Mouse (Mus musculus) heart, adult 11 months (tissue): ENCODE measurements at regions not wholly inside any gene's neighbourhood (a gene's known extent, or its start where the extent isn't known, plus 50 kb on each side); places are given as distances from the start of the nearest gene placed in this dataset.
A peak's percentile ranks its signal among the peaks of the same experiment; 100 is the strongest.

Experiments
- DNase-seq: peaks from one replicate; pipeline ENCODE4 v3.0.0; 2022

GRCm38 (mm10) chr9:61186541-61187420 is 185.4 kb upstream of the Tle3 start:
- no peak for DNase-seq

GRCm38 (mm10) chr9:61187713-61188399 is 184.3 kb upstream of the Tle3 start:
- DNase-seq: no peak

GRCm38 (mm10) chr9:61189295-61189694 is 182.9 kb upstream of the Tle3 start:
- DNase-seq: no peak

GRCm38 (mm10) chr9:61199077-61199753 is 173.0 kb upstream of the Tle3 start:
- DNase-seq: no peak

GRCm38 (mm10) chr9:61199891-61200290 is 172.3 kb upstream of the Tle3 start:
- DNase-seq: no peak

DNA sequence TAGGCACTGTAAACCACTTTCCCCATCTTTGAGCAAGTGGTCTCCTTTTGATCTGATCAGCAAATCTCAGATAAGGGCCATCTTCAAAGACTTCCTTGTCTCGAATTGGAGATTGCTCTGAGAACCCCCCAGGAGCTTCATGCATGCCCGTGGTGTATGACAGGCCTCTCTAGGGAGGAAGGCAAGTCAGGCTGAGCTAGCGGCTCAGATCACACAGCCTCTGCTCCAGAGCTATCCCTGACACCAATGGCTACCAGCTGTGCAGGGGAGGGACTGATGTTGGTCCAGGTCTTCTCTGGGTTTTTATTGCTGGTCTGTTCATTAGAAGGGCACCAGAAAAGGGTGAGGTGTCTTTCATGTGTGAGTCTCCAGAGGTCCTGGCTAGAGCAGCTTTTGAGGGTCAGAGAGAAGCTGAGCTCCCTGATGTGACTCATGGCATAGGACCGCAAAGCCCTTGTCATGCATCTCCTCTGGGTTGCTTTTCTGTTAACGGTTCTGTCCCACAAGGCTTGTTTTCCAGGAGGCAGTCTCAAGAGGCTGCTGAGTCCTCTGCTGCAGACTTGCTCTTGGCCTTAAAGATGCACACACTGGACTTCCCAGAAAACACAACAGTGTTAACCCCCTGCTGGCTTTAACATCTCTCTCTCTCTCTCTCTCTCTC is 171.7 kb upstream of the Tle3 start:
- DNase-seq: peak; percentile 92

DNA sequence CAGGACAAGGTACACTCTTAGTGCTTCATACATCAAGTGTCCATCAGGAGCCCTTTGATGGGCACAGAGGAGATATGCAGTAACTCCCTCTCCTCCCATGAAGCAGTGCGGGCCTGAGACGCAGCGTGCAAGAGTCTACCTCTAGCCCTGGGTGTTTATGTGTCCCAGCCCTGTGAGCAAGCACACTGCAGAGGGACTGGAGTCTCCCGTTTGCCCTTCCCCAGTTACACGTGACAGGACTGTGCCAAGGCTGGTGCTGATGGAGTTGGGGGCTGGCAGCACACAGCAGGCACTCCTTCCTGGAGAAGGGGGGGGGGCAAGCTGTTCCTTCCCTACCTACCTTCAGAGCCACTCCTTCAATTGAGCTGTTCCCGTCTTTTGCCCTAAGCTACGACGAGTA is 167.1 kb upstream of the Tle3 start:
- no peak for DNase-seq

GRCm38 (mm10) chr9:61206725-61207365 is 165.3 kb upstream of the Tle3 start:
- no peak for DNase-seq

DNA sequence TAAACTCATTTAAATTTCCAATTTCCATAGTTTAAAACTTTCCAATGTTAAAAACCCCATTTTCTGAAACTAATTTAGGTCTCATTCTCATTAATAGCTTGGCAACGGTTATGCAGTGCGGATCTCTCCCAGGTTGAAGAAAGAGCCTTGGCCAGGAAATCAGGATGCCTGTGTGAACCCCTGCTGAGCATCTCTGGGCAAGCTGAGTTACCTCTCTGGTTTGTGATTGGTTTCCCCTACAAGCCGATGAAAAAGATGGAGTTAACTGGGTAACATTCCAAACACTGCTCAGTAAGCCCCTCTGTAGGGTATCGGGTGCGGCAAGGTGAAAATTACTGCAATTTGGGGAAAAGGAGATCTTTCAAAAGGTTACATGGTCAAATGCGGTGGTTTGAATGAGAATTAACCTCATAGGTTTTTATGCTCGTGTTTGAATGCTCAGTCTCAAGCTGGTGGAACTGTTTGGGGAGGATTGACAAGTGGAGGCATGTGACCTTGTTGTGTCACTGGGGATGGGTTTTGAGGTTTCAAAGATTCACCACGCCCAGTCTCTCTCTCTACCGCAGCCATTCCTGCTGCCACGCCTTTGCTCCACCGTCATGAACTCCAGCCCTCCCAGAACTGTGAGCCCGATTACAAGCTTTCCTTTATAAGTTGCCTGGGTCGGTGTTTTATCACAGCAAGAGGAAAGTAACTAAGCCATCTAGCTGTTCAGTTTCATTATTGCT is 164.6 kb upstream of the Tle3 start:
- no peak for DNase-seq

GRCm38 (mm10) chr9:61211627-61212026 is 160.5 kb upstream of the Tle3 start:
- no peak for DNase-seq

- peak; percentile 98 for DNase-seq
These were observed 157.2 kb upstream of the Tle3 start for GRCm38 (mm10) chr9:61214943-61215342.

GRCm38 (mm10) chr9:61216012-61216770 is 156.0 kb upstream of the Tle3 start:
- no peak for DNase-seq

DNA sequence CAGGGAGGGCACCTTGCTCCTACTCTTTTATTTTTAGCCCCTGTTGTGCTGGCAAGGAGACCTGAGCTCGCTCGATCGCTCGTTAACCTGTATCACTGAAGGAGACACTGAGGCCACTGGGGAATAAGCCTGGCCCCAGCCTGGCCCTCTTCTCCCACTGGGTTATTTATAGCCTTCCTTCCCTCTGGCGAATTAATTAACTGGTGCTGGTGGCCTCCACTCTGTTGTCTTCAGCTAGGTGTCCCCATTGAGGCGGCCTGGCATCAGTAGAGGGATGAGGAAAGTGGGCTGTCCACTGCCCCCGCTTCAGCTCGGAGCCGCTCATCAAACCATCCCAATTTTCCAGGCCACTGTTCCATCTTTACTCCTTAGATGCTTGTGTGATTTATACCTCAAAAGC is 152.1 kb upstream of the Tle3 start:
- peak; percentile 97 for DNase-seq

GRCm38 (mm10) chr9:61222212-61223003 is 149.8 kb upstream of the Tle3 start:
- DNase-seq: no peak

- no peak for DNase-seq
These were observed 147.0 kb upstream of the Tle3 start for GRCm38 (mm10) chr9:61225020-61225652.

DNA sequence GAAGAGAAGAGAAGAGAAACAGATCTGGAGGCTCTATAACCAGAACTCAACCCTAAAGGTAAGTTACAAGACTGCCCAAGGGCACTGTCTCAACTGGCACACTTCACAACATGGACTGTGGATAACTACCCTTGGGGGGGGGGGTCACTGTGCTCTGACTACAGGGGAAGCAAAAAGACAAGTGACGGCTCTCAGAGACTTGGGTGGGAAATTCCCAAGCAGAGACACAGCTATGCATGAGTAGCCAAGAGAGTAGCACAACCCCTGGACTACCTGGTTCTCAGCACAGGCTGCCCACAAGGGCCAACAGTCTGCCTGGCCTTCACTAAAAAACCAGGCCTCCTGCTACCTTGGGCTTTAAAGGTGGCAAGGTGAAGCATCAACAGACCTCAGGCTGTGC is 146.3 kb upstream of the Tle3 start:
- no peak for DNase-seq

- no peak for DNase-seq
These were observed 145.4 kb upstream of the Tle3 start for GRCm38 (mm10) chr9:61226596-61227384.

- DNase-seq: no peak
These were observed 144.5 kb upstream of the Tle3 start for GRCm38 (mm10) chr9:61227492-61228229.
